Mouse (Mus musculus): ENCODE measurements around the gene 1600015I10Rik.

- TF ChIP-seq CTCF (conservative IDR thresholded peaks at IDR 0.05; ENCODE audit: low read length): no peak
- no peak for TF ChIP-seq NANOG (IDR thresholded peaks at IDR 0.05; ENCODE audit: borderline replicate concordance, low read length)
- no peak for TF ChIP-seq POU5F1 (IDR thresholded peaks at IDR 0.05; ENCODE audit: borderline replicate concordance, low read length)
These were observed 16.1 kb upstream of the 1600015I10Rik start for GRCm38 (mm10) chr6:48913587-48913986.

Measured in E14TG2a.4 (cell line).